Mouse (Mus musculus): Measurements from ENCODE around the gene Ift122.

- TF ChIP-seq CTCF (IDR thresholded peaks at IDR 0.05 in 2 of 3, conservative IDR thresholded peaks at IDR 0.05 in 1 of 3; ENCODE audit: control insufficient read depth in 1 of 3, insufficient read depth in 1 of 3, low read depth in 2 of 3, low read length in 3 of 3, poor library complexity in 1 of 3, severe bottlenecking in 1 of 3), result no peak
- no peak for TF ChIP-seq POLR2A (IDR thresholded peaks at IDR 0.05; ENCODE audit: control insufficient read depth in 1 of 2, insufficient read depth in 1 of 2, low read depth in 1 of 2, low read length in 2 of 2, poor library complexity in 1 of 2)
- TF ChIP-seq ZC3H11A (IDR thresholded peaks at IDR 0.05; ENCODE audit: low read depth, low read length), result no peak
Observed at GRCm38 (mm10) chr6:115891497-115892061, 38.3 kb downstream of the Ift122 start.
